ENCODE assay signal across 30 mouse cellular contexts in the genomic region with DNA sequence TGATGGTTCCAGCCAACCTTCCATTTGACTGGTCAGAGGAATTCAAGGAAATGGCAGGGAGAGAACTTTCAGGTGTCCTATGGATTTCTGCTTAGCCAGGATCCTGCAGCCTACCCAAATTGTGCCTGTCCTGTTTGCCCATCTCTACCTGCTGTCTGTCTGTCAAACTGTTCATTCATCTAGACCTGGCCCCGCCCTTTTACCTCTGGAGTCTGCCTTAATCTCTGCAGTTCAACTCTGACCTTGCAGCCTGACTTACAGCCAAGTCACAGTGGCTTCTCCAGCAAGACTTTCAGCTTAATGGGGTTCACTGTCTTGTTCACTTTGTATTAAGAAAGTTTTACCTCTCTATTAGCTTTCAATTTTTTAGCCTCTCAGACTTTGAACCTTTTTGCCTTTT. TPM values are rescaled to one million over a fixed set of nuclear protein-coding genes. Genes with fewer than 3 reads are reported as not detected.
DNase-seq lines count a peak whose midpoint lies in the region; ATAC-seq and TF ChIP-seq lines count a peak whose summit lies in the region.
"Had no signal": no experiment of that assay in that cellular context is flagged by ENCODE, and none has a peak within 500 bp of the region (broad histone marks: within the 10 kb centered on the region; RNA-seq: fewer than 3 reads in every experiment).

No protein-coding gene starts in this region.

- no peak overlapping the region for H3K4me3 ChIP-seq in kidney, adult 2 months (ENCODE audit: insufficient read depth, low read depth, low read length)
- H3K4me3 ChIP-seq in kidney, embryonic 15.5 days (replicated peaks), result no peak overlapping the region
- H3K4me3 ChIP-seq in midbrain, embryonic 10.5 days, result no peak overlapping the region
- H3K4me3 ChIP-seq: embryonic facial prominence, embryonic 13.5 days; embryonic facial prominence, embryonic 15.5 days; erythroblast, embryonic 14.5 days; forebrain, embryonic 10.5 days; forebrain, embryonic 12.5 days had no signal

- H3K9ac ChIP-seq in kidney, embryonic 15.5 days, result no peak overlapping the region
- H3K9ac ChIP-seq: embryonic facial prominence, embryonic 13.5 days; embryonic facial prominence, embryonic 15.5 days; forebrain, embryonic 12.5 days had no signal

- H3K27me3 ChIP-seq in kidney, adult 2 months (replicated peaks; ENCODE audit: control insufficient read depth, insufficient read depth, low read length), result no peaks in the 10 kb centered on the region
- no peaks in the 10 kb centered on the region for H3K27me3 ChIP-seq in kidney, embryonic 15.5 days
- no peaks in the 10 kb centered on the region for H3K27me3 ChIP-seq in midbrain, embryonic 10.5 days (ENCODE audit: low read depth, poor library complexity, severe bottlenecking)
- H3K27me3 ChIP-seq: CH12.LX; embryonic facial prominence, embryonic 13.5 days; embryonic facial prominence, embryonic 15.5 days; forebrain, embryonic 12.5 days; Patski had no signal

- WGBS in kidney, adult 2 months, result 78% methylated on average over 1 of the region's 1 CpGs
- 81% methylated on average over 1 of the region's 1 CpGs for WGBS in kidney, embryonic 15.5 days
- WGBS in midbrain, embryonic 10.5 days, result 79% methylated on average over 1 of the region's 1 CpGs

- TF ChIP-seq POLR2A in kidney, adult 2 months (IDR thresholded peaks at IDR 0.05; ENCODE audit: low read depth, low read length), result no peak

- no peaks in the 10 kb centered on the region for H3K36me3 ChIP-seq in kidney, adult 2 months (ENCODE audit: control insufficient read depth, insufficient read depth, low read length)
- H3K36me3 ChIP-seq in kidney, embryonic 15.5 days, result no peaks in the 10 kb centered on the region
- no peaks in the 10 kb centered on the region for H3K36me3 ChIP-seq in midbrain, embryonic 10.5 days
- H3K36me3 ChIP-seq: embryonic facial prominence, embryonic 13.5 days; embryonic facial prominence, embryonic 15.5 days; forebrain, embryonic 10.5 days; forebrain, embryonic 12.5 days; G1E had no signal

- peak; percentile 54 for DNase-seq in heart, adult 11 months
- DNase-seq in heart, adult 18-20 months, result no peak
- DNase-seq in kidney, adult 2 months, result peak; percentile 40
- DNase-seq in midbrain, embryonic 10.5 days (ENCODE audit: low spot score), result no peak
- DNase-seq: adrenal gland, adult 2 months; adrenal gland, postnatal 10 days; adrenal gland, postnatal 25 days; B cell, adult 2 months; cerebellum, adult 11 months; cerebellum, adult 18-20 months; cerebellum, adult 8-10 months; cerebellum, adult 9-11 months; cerebellum, postnatal 14 days; cerebellum, postnatal 36 days; embryo, embryonic 11 days had no signal

- no peak for TF ChIP-seq CTCF in kidney, adult 2 months (conservative IDR thresholded peaks at IDR 0.05; ENCODE audit: insufficient read depth, insufficient read length, low read depth, low read length)

- no peaks in the 10 kb centered on the region for H3K9me3 ChIP-seq in kidney, embryonic 15.5 days (replicated peaks)
- H3K9me3 ChIP-seq in midbrain, embryonic 10.5 days (replicated peaks), result no peaks in the 10 kb centered on the region; the same call in 1 of the 2 replicates
- H3K9me3 ChIP-seq: embryonic facial prominence, embryonic 13.5 days; embryonic facial prominence, embryonic 15.5 days; forebrain, embryonic 12.5 days; G1E had no signal

- H3K27ac ChIP-seq in kidney, adult 2 months (ENCODE audit: insufficient read depth, low read depth, low read length), result no peak overlapping the region
- no peak overlapping the region for H3K27ac ChIP-seq in kidney, embryonic 15.5 days
- H3K27ac ChIP-seq in midbrain, embryonic 10.5 days (replicated peaks), result no peak overlapping the region
- H3K27ac ChIP-seq: embryonic facial prominence, embryonic 13.5 days; embryonic facial prominence, embryonic 15.5 days; forebrain, embryonic 10.5 days; forebrain, embryonic 12.5 days had no signal

- H3K4me2 ChIP-seq in kidney, embryonic 15.5 days, result no peak overlapping the region
- H3K4me2 ChIP-seq: embryonic facial prominence, embryonic 13.5 days; embryonic facial prominence, embryonic 15.5 days; forebrain, embryonic 12.5 days had no signal

- peaks cover 4% of the 10 kb centered on the region for H3K4me1 ChIP-seq in kidney, adult 2 months (ENCODE audit: control insufficient read depth, insufficient read depth, low read length)
- no peaks in the 10 kb centered on the region for H3K4me1 ChIP-seq in kidney, embryonic 15.5 days
- no peaks in the 10 kb centered on the region for H3K4me1 ChIP-seq in midbrain, embryonic 10.5 days
- H3K4me1 ChIP-seq: embryonic facial prominence, embryonic 13.5 days; embryonic facial prominence, embryonic 15.5 days; forebrain, embryonic 12.5 days had no signal

- ATAC-seq in kidney, embryonic 15.5 days (replicated peaks; ENCODE audit: low FRiP score), result no peak
- ATAC-seq: CD4-positive, CD25-positive, alpha-beta regulatory T cell, adult 4 months; forebrain, embryonic 14.5 days; forebrain, embryonic 16.5 days; Patski had no signal

RNA-seq across cellular contexts. Expression of gene Henmt1, which starts 13.4 kb away (rescaled TPM):
- not detected for total RNA-seq in heart, adult 18-20 months (2021)
- polyA plus RNA-seq in kidney, adult 2 months (2012; rRNA removed), result 0.06 TPM in 1 of 2 replicates, not detected in the other
- polyA plus RNA-seq in kidney, embryonic 15.5 days (2015; fragmentation: Nextera tagmentation; extraction: Ambion mirVana), result 0.13 and 0.26 TPM in 2 replicates
- 0.62 and 0.67 TPM in 2 replicates for polyA plus RNA-seq in midbrain, embryonic 10.5 days (2016; fragmentation: Nextera tagmentation; extraction: Ambion mirVana)
- total RNA-seq: adrenal gland, adult 2 months; adrenal gland, postnatal 10 days; adrenal gland, postnatal 25 days; CH12.LX; common myeloid progenitor, adult 5-6 weeks had no signal
- polyA plus RNA-seq: adrenal gland, adult 2 months; erythroblast, embryonic 14.5 days; G1E had no signal

RNA-seq across cellular contexts. Expression of gene Gm9857, which starts 13.9 kb away (rescaled TPM):
- not detected for total RNA-seq in heart, adult 18-20 months (2021)
- polyA plus RNA-seq in kidney, adult 2 months (2012; rRNA removed), result 0.31 and 0.38 TPM in 2 replicates
- not detected in 2 replicates for polyA plus RNA-seq in kidney, embryonic 15.5 days (2015; fragmentation: Nextera tagmentation; extraction: Ambion mirVana)
- polyA plus RNA-seq in midbrain, embryonic 10.5 days (2016; fragmentation: Nextera tagmentation; extraction: Ambion mirVana), result not detected in 2 replicates
- total RNA-seq: adrenal gland, adult 2 months; adrenal gland, postnatal 10 days; adrenal gland, postnatal 25 days; adrenal gland, postnatal 4 days; CH12.LX; common myeloid progenitor, adult 5-6 weeks; G1E had no signal
- polyA plus RNA-seq: adrenal gland, adult 2 months; CD4-positive, CD25-positive, alpha-beta regulatory T cell, adult 4 months; embryonic facial prominence, embryonic 11.5 days; embryonic facial prominence, embryonic 13.5 days; erythroblast, embryonic 14.5 days; forebrain, embryonic 10.5 days; forebrain, embryonic 12.5 days; forebrain, embryonic 14.5 days; G1E; Patski had no signal

RNA-seq across cellular contexts. Expression of gene Prpf38b, which starts 14.8 kb away (rescaled TPM):
- 10 to 100 TPM; 16.7 to 19.3 TPM for total RNA-seq in heart, adult 18-20 months (2021)
- 19.7 and 31.5 TPM in 2 replicates for polyA plus RNA-seq in kidney, adult 2 months (2012; rRNA removed)
- 71.7 and 74.7 TPM in 2 replicates for polyA plus RNA-seq in kidney, embryonic 15.5 days (2015; fragmentation: Nextera tagmentation; extraction: Ambion mirVana)
- polyA plus RNA-seq in midbrain, embryonic 10.5 days (2016; fragmentation: Nextera tagmentation; extraction: Ambion mirVana), result 67.2 and 68.3 TPM in 2 replicates

RNA-seq across cellular contexts. Expression of gene Fndc7, which starts 36.5 kb away (rescaled TPM):
- total RNA-seq in heart, adult 18-20 months (2021), result under 1 TPM; 0.07 to 0.18 TPM
- 0.23 and 0.25 TPM in 2 replicates for polyA plus RNA-seq in kidney, adult 2 months (2012; rRNA removed)
- 0.10 TPM in 1 of 2 replicates, not detected in the other for polyA plus RNA-seq in kidney, embryonic 15.5 days (2015; fragmentation: Nextera tagmentation; extraction: Ambion mirVana)
- 0.06 TPM in 1 of 2 replicates, not detected in the other for polyA plus RNA-seq in midbrain, embryonic 10.5 days (2016; fragmentation: Nextera tagmentation; extraction: Ambion mirVana)
- polyA plus RNA-seq: embryonic facial prominence, embryonic 11.5 days; erythroblast, embryonic 14.5 days; forebrain, embryonic 10.5 days; forebrain, embryonic 12.5 days; forebrain, embryonic 14.5 days; forebrain, embryonic 16.5 days; G1E had no signal

Comparison
In these comparisons a context has a peak if more than half of its experiments do, and no peak if none do; other contexts are left out.
1. DNase-seq: peak in heart, adult 11 months (single experiment) and kidney, adult 2 months (single experiment); none in heart, adult 18-20 months (0 of 2) and midbrain, embryonic 10.5 days (single experiment).